Mouse (Mus musculus): ENCODE results near the gene Il2ra. TPM values are rescaled to one million over a fixed set of nuclear protein-coding genes. Genes with fewer than 3 reads are reported as not detected.
A peak's percentile ranks its signal among the peaks of the same experiment; 100 is the strongest.
"Not testable (repeated sequence)": the region's sequence is repeated elsewhere in the genome, so short reads cannot be mapped to it uniquely, and the experiment has no call there.

The Il2ra gene
- total RNA-seq (2021) = under 1 TPM; 0.29 to 0.64 TPM

- intact Hi-C loops (cut with DNase I) = no loop called here
Measured at GRCm38 (mm10) chr2:11642451-11642941, at the start of gene Il2ra. TSS of gene Il2ra (plus strand) at chr2:11642807.

GRCm38 (mm10) chr2:11596690-11597089 is 45.9 kb upstream of the Il2ra start:
- DNase-seq = no peak
- intact Hi-C loops (cut with DNase I) = no loop called here

More at GRCm38 (mm10) chr2:11642451-11642941, at the start of gene Il2ra:
- DNase-seq = no peak

- intact Hi-C loops (cut with DNase I) = no loop called here
- no peak for DNase-seq
Measured at GRCm38 (mm10) chr2:11597906-11598305, 44.7 kb upstream of the Il2ra start.

- DNase-seq = no peak
- intact Hi-C loops (cut with DNase I) = loop anchor here (2.0 to 5.0 kb wide), 4 partner anchors 61 to 176 kb away; partner anchors contain the start of genes Ankrd16, Fbh1 and Il15ra
Measured at GRCm38 (mm10) chr2:11601795-11602194, 40.8 kb upstream of the Il2ra start.

GRCm38 (mm10) chr2:11602506-11603489 is 39.8 kb upstream of the Il2ra start:
- intact Hi-C loops (cut with DNase I) = loop anchor here (1.0 to 5.0 kb wide), 5 partner anchors 60 to 175 kb away; partner anchors contain the start of genes Ankrd16, Fbh1 and Il15ra
- peak; percentile 96 to 98 for DNase-seq

- intact Hi-C loops (cut with DNase I) = loop anchor here (5.0 kb wide), 3 partner anchors 58 to 173 kb away; partner anchors contain the start of genes Ankrd16, Fbh1 and Il15ra
- no peak for DNase-seq
Measured at GRCm38 (mm10) chr2:11604053-11604452, 38.6 kb upstream of the Il2ra start, which contains the start of gene Rbm17. TSS of gene Rbm17 (minus strand) at chr2:11604153.

- DNase-seq = no peak
- intact Hi-C loops (cut with DNase I) = loop anchor here (5.0 kb wide), 3 partner anchors 57 to 172 kb away; partner anchors contain the start of genes Ankrd16, Fbh1 and Il15ra
Measured at GRCm38 (mm10) chr2:11604911-11605310, 37.7 kb upstream of the Il2ra start.

GRCm38 (mm10) chr2:11606718-11607117 is 35.9 kb upstream of the Il2ra start:
- DNase-seq; intact Hi-C loops (cut with DNase I): not testable (repeated sequence)

GRCm38 (mm10) chr2:11612939-11613338 is 29.7 kb upstream of the Il2ra start:
- intact Hi-C loops (cut with DNase I); DNase-seq: not testable (repeated sequence)

- intact Hi-C loops (cut with DNase I) = no loop called here
- no peak for DNase-seq
Measured at GRCm38 (mm10) chr2:11616846-11617245, 25.8 kb upstream of the Il2ra start.

- DNase-seq = no peak
Measured at GRCm38 (mm10) chr2:11619598-11619997, 23.0 kb upstream of the Il2ra start.

GRCm38 (mm10) chr2:11623173-11623572 is 19.4 kb upstream of the Il2ra start:
- intact Hi-C loops (cut with DNase I) = no loop called here

More at GRCm38 (mm10) chr2:11619598-11619997, 23.0 kb upstream of the Il2ra start:
- intact Hi-C loops (cut with DNase I) = no loop called here

GRCm38 (mm10) chr2:11623726-11624125 is 18.9 kb upstream of the Il2ra start:
- intact Hi-C loops (cut with DNase I) = no loop called here
- DNase-seq = no peak

More at GRCm38 (mm10) chr2:11623173-11623572, 19.4 kb upstream of the Il2ra start:
- DNase-seq = no peak

- intact Hi-C loops (cut with DNase I) = no loop called here
- DNase-seq = no peak
Measured at GRCm38 (mm10) chr2:11625890-11626289, 16.7 kb upstream of the Il2ra start, which contains the start of gene Gm17490. TSS of gene Gm17490 (minus strand) at chr2:11626264.

- DNase-seq = no peak
- intact Hi-C loops (cut with DNase I) = no loop called here
Measured at GRCm38 (mm10) chr2:11635035-11635434, 7.6 kb upstream of the Il2ra start.

GRCm38 (mm10) chr2:11635471-11636137 is 7.0 kb upstream of the Il2ra start:
- DNase-seq = no peak
- intact Hi-C loops (cut with DNase I) = no loop called here

GRCm38 (mm10) chr2:11636138-11636480 is 6.5 kb upstream of the Il2ra start:
- DNase-seq = no peak
- intact Hi-C loops (cut with DNase I) = no loop called here

- intact Hi-C loops (cut with DNase I) = no loop called here
- no peak for DNase-seq
Measured at GRCm38 (mm10) chr2:11637115-11637514, 5.5 kb upstream of the Il2ra start.

GRCm38 (mm10) chr2:11644057-11644456 is 1.4 kb downstream of the Il2ra start:
- no peak for DNase-seq
- intact Hi-C loops (cut with DNase I) = no loop called here

- no peak for DNase-seq
- intact Hi-C loops (cut with DNase I) = no loop called here
Measured at GRCm38 (mm10) chr2:11645297-11645696, 2.7 kb downstream of the Il2ra start.

GRCm38 (mm10) chr2:11651476-11651875 is 8.9 kb downstream of the Il2ra start:
- DNase-seq = no peak
- intact Hi-C loops (cut with DNase I) = no loop called here

Data from heart, postnatal 10 days (tissue).